Mouse (Mus musculus) MEL (cell line): ENCODE data around the gene Mipol1.

ENCODE experiments used
- BHLHE40 ChIP-seq: IDR thresholded peaks from 2 replicates; pipeline ENCODE4 v1.6.1; 2012; ENCODE audit warnings: low read depth, mild to moderate bottlenecking, inconsistent platforms, low read length, improper control_type of control experiment, borderline replicate concordance
- CTCF ChIP-seq, 3 experiments: IDR thresholded peaks in 2 of 3; conservative IDR thresholded peaks in 1 of 3; 2 replicates each; pipeline ENCODE4 v1.5.1; 2011 to 2012; ENCODE audit warnings: low read length in 3 of 3, low read depth in 2 of 3, mild to moderate bottlenecking in 2 of 3, improper control_type of control experiment in 1 of 3, inconsistent platforms in 1 of 3, mixed read lengths in 1 of 3, moderate library complexity in 1 of 3; ENCODE audit not compliant: control insufficient read depth in 1 of 3, insufficient read depth in 1 of 3, poor library complexity in 1 of 3, severe bottlenecking in 1 of 3
- ETS1 ChIP-seq: IDR thresholded peaks from 2 replicates; pipeline ENCODE4 v1.6.1; 2012; ENCODE audit warnings: low read depth, mild to moderate bottlenecking, inconsistent platforms, low read length, improper control_type of control experiment, moderate library complexity
- GATA1 ChIP-seq: IDR thresholded peaks from 2 replicates; pipeline ENCODE4 v1.6.1; 2011; ENCODE audit warnings: low read depth, low read length, improper control_type of control experiment
- MXI1 ChIP-seq: IDR thresholded peaks from 2 replicates; pipeline ENCODE4 v1.6.1; 2011; ENCODE audit warnings: mild to moderate bottlenecking, low read depth, low read length, improper control_type of control experiment
- MYC ChIP-seq: IDR thresholded peaks from 2 replicates; pipeline ENCODE4 v1.6.1; 2011; ENCODE audit warnings: low read depth, mild to moderate bottlenecking, low read length, improper control_type of control experiment, moderate library complexity
- NRF1 ChIP-seq: IDR thresholded peaks from 2 replicates; pipeline ENCODE4 v1.6.1; 2014; ENCODE audit warnings: low read depth, mild to moderate bottlenecking, inconsistent platforms, low read length, improper control_type of control experiment, moderate library complexity; ENCODE audit not compliant: poor library complexity, insufficient read depth, severe bottlenecking
- POLR2A ChIP-seq, 2 experiments: IDR thresholded peaks; 2 replicates each; pipeline ENCODE4 v1.6.1; 2011 to 2012; ENCODE audit warnings: low read length in 2 of 2, mild to moderate bottlenecking in 2 of 2, control low read depth in 1 of 2, improper control_type of control experiment in 1 of 2, low read depth in 1 of 2, moderate library complexity in 1 of 2; ENCODE audit not compliant: control insufficient read depth in 1 of 2, insufficient read depth in 1 of 2, poor library complexity in 1 of 2
- POLR2AphosphoS5 ChIP-seq: IDR thresholded peaks from 2 replicates; pipeline ENCODE4 v1.6.1; 2012; ENCODE audit warnings: low read depth, borderline replicate concordance, mild to moderate bottlenecking, inconsistent platforms, low read length, moderate library complexity, mixed read lengths
- SMC3 ChIP-seq: IDR thresholded peaks from 2 replicates; pipeline ENCODE4 v1.6.1; 2011; ENCODE audit warnings: low read depth, low read length, improper control_type of control experiment
- USF2 ChIP-seq, 2 experiments: IDR thresholded peaks; 2 replicates each; pipeline ENCODE4 v1.6.1; 2011 to 2012; ENCODE audit warnings: improper control_type of control experiment in 2 of 2, low read length in 2 of 2, borderline replicate concordance in 1 of 2, inconsistent platforms in 1 of 2, low read depth in 1 of 2, mild to moderate bottlenecking in 1 of 2; ENCODE audit not compliant: insufficient read depth in 1 of 2
- ZKSCAN1 ChIP-seq: IDR thresholded peaks from 2 replicates; pipeline ENCODE4 v1.6.1; 2012; ENCODE audit warnings: low read depth, mild to moderate bottlenecking, inconsistent platforms, low read length, improper control_type of control experiment, moderate library complexity
- ZNF384 ChIP-seq: IDR thresholded peaks from 2 replicates; pipeline ENCODE4 v1.6.1; 2012; ENCODE audit warnings: low read depth, mild to moderate bottlenecking, inconsistent platforms, low read length, improper control_type of control experiment

DNA sequence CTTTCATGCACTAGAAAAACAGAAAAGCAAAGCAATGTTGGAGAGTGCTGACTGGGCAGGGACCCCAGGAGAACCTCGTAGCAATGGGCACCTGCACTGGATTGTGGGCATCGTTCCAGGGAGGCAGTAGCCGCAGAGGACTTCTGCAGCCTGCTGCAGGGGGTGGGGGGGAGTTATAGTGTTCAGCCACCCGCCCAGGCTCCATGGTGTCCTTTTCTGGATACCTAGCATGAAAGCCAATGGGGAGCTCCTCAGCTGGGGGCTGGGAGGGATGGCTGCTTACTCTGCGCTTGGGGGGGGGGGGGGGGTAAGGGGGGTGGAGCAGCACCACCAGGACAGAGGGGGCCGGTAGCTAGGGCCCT lies 304.3 kb downstream of the Mipol1 start:
- TF ChIP-seq CTCF (IDR thresholded peaks at IDR 0.05 in 2 of 3, conservative IDR thresholded peaks at IDR 0.05 in 1 of 3; ENCODE audit: control insufficient read depth in 1 of 3, insufficient read depth in 1 of 3, low read depth in 2 of 3, low read length in 3 of 3, poor library complexity in 1 of 3, severe bottlenecking in 1 of 3) (no peak), GATA1 (no peak), ZKSCAN1 (no peak), POLR2AphosphoS5 (no peak), BHLHE40 (no peak), SMC3 (no peak), POLR2A (IDR thresholded peaks at IDR 0.05; ENCODE audit: control insufficient read depth in 1 of 2, insufficient read depth in 1 of 2, low read depth in 1 of 2, low read length in 2 of 2, poor library complexity in 1 of 2) (no peak), ETS1 (no peak), MXI1 (no peak), USF2 (IDR thresholded peaks at IDR 0.05; ENCODE audit: borderline replicate concordance in 1 of 2, insufficient read depth in 1 of 2, low read depth in 1 of 2, low read length in 2 of 2) (no peak), ZNF384 (no peak), MYC (no peak), NRF1 (no peak)
